ENCODE assay signal across 13 mouse cellular contexts in genomic region chr4:148121362-148121761, GRCm38 (mm10). TPM values are rescaled to one million over a fixed set of nuclear protein-coding genes. Genes with fewer than 3 reads are reported as not detected.
DNase-seq lines count a peak whose midpoint lies in the region; ATAC-seq and TF ChIP-seq lines count a peak whose summit lies in the region.
"Had no signal": no experiment of that assay in that cellular context is flagged by ENCODE, and none has a peak within 500 bp of the region (broad histone marks: within the 10 kb centered on the region; RNA-seq: fewer than 3 reads in every experiment).

No protein-coding gene starts in this region.

- peaks cover 61% of the 10 kb centered on the region for H3K4me1 ChIP-seq in forebrain, embryonic 13.5 days
- peaks cover 12% of the 10 kb centered on the region; the same call in 1 of the 2 replicates for H3K4me1 ChIP-seq in hindbrain, postnatal 0 days (ENCODE audit: insufficient read depth, low read length)
- no peaks in the 10 kb centered on the region for H3K4me1 ChIP-seq in midbrain, postnatal 0 days (ENCODE audit: insufficient read depth, low read length)

- no peak overlapping the region for H3K4me3 ChIP-seq in forebrain, embryonic 13.5 days
- no peak overlapping the region for H3K4me3 ChIP-seq in hindbrain, postnatal 0 days (ENCODE audit: low read length)
- H3K4me3 ChIP-seq in midbrain, postnatal 0 days (ENCODE audit: low read depth, low read length), result no peak overlapping the region
- H3K4me3 ChIP-seq: embryonic facial prominence, embryonic 15.5 days; neural tube, embryonic 12.5 days had no signal

- peak; percentile 73 to 78 for DNase-seq in left cerebral cortex, postnatal 10 days (ENCODE audit: extremely low spot score in 1 of 2, low spot score in 2 of 2)
- DNase-seq in left cerebral cortex, adult 11 months (ENCODE audit: low spot score), result no peak
- DNase-seq in hindbrain, postnatal 0 days (ENCODE audit: low spot score), result peak; percentile 93
- DNase-seq in midbrain, postnatal 0 days (ENCODE audit: low spot score), result peak; percentile 94
- DNase-seq in spleen, adult 12 weeks (ENCODE audit: low spot score), result no peak
- DNase-seq in adrenal gland, postnatal 14 days, result no peak
- no peak for DNase-seq in thymus, postnatal 14 days
- DNase-seq: lung, embryonic 14.5 days; spleen, adult 18-20 months had no signal

- intact Hi-C loops in left cerebral cortex, postnatal 10 days (cut with DNase I), result no loop called here

- ATAC-seq in forebrain, embryonic 13.5 days, result peak; percentile 64
- ATAC-seq in hindbrain, postnatal 0 days, result peak; percentile 81
- ATAC-seq in midbrain, postnatal 0 days (ENCODE audit: low FRiP score), result peak; percentile 35

- WGBS in forebrain, embryonic 13.5 days, result 56% methylated on average over 4 of the region's 4 CpGs
- WGBS in hindbrain, postnatal 0 days, result 33% methylated on average over 4 of the region's 4 CpGs
- 52% methylated on average over 4 of the region's 4 CpGs for WGBS in midbrain, postnatal 0 days

- no peak for TF ChIP-seq CTCF in hindbrain, postnatal 0 days (IDR thresholded peaks at IDR 0.05; ENCODE audit: low read depth)
- TF ChIP-seq CTCF in midbrain, postnatal 0 days (IDR thresholded peaks at IDR 0.05), result no peak

- no peaks in the 10 kb centered on the region for H3K27me3 ChIP-seq in forebrain, embryonic 13.5 days
- no peaks in the 10 kb centered on the region for H3K27me3 ChIP-seq in hindbrain, postnatal 0 days (ENCODE audit: insufficient read depth, low read length)
- H3K27me3 ChIP-seq in midbrain, postnatal 0 days (ENCODE audit: insufficient read depth, low read length), result no peaks in the 10 kb centered on the region
- H3K27me3 ChIP-seq: embryonic facial prominence, embryonic 15.5 days; neural tube, embryonic 12.5 days had no signal

- H3K27ac ChIP-seq in forebrain, embryonic 13.5 days, result peak overlapping the region; percentile 91
- peak overlapping the region; percentile 78 for H3K27ac ChIP-seq in hindbrain, postnatal 0 days
- peak overlapping the region; percentile 59; the same call in 1 of the 2 replicates for H3K27ac ChIP-seq in midbrain, postnatal 0 days (ENCODE audit: low read depth, low read length)
- H3K27ac ChIP-seq: embryonic facial prominence, embryonic 15.5 days; neural tube, embryonic 12.5 days had no signal

- H3K9me3 ChIP-seq in forebrain, embryonic 13.5 days (replicated peaks), result 0 out of 2 replicates have a peak, but pooled peaks cover 3% of the 10 kb centered on the region
- no peaks in the 10 kb centered on the region for H3K9me3 ChIP-seq in hindbrain, postnatal 0 days (ENCODE audit: low read length)
- no peaks in the 10 kb centered on the region for H3K9me3 ChIP-seq in midbrain, postnatal 0 days (ENCODE audit: low read length)
- H3K9me3 ChIP-seq: embryonic facial prominence, embryonic 15.5 days; neural tube, embryonic 12.5 days had no signal

- no peak overlapping the region; the same call in 1 of the 2 replicates for H3K9ac ChIP-seq in forebrain, embryonic 13.5 days
- peak overlapping the region; percentile 0; the same call in 1 of the 2 replicates for H3K9ac ChIP-seq in hindbrain, postnatal 0 days (replicated peaks; ENCODE audit: low read length)
- no peak overlapping the region for H3K9ac ChIP-seq in midbrain, postnatal 0 days (replicated peaks; ENCODE audit: low read length, poor library complexity, severe bottlenecking)
- H3K9ac ChIP-seq: embryonic facial prominence, embryonic 15.5 days; lung, embryonic 14.5 days; neural tube, embryonic 12.5 days had no signal

- peak overlapping the region; percentile 34 for H3K4me2 ChIP-seq in forebrain, embryonic 13.5 days
- no peak overlapping the region for H3K4me2 ChIP-seq in hindbrain, postnatal 0 days (ENCODE audit: low read depth, low read length)
- no peak overlapping the region for H3K4me2 ChIP-seq in midbrain, postnatal 0 days (ENCODE audit: low read depth, low read length, poor library complexity, severe bottlenecking)
- H3K4me2 ChIP-seq: embryonic facial prominence, embryonic 15.5 days; lung, embryonic 14.5 days had no signal

- H3K36me3 ChIP-seq in forebrain, embryonic 13.5 days (ENCODE audit: poor library complexity, severe bottlenecking), result peaks cover 7% of the 10 kb centered on the region; the same call in 1 of the 2 replicates
- H3K36me3 ChIP-seq in hindbrain, postnatal 0 days (ENCODE audit: insufficient read depth, low read length), result no peaks in the 10 kb centered on the region
- H3K36me3 ChIP-seq in midbrain, postnatal 0 days (ENCODE audit: insufficient read depth, low read length), result no peaks in the 10 kb centered on the region
- H3K36me3 ChIP-seq: embryonic facial prominence, embryonic 15.5 days; neural tube, embryonic 12.5 days had no signal

RNA-seq across cellular contexts. Expression of gene Mad2l2, which starts 8.8 kb away (rescaled TPM):
- total RNA-seq in left cerebral cortex, postnatal 10 days (2021), result 10 to 100 TPM; 14.6 to 15.7 TPM
- polyA plus RNA-seq in forebrain, embryonic 13.5 days (2015; fragmentation: Nextera tagmentation; extraction: Ambion mirVana), result 96.6 and 107 TPM in 2 replicates
- 39.9 and 56.5 TPM in 2 replicates for total RNA-seq in hindbrain, postnatal 0 days (2014; rRNA removed)
- 99.7 and 102 TPM in 2 replicates for polyA plus RNA-seq in hindbrain, postnatal 0 days (2015; fragmentation: Nextera tagmentation; extraction: Ambion mirVana)
- 42.0 and 51.7 TPM in 2 replicates for total RNA-seq in midbrain, postnatal 0 days (2014; rRNA removed)
- 84.0 and 89.1 TPM in 2 replicates for polyA plus RNA-seq in midbrain, postnatal 0 days (2015; fragmentation: Nextera tagmentation; extraction: Ambion mirVana)
- total RNA-seq in adrenal gland, postnatal 14 days (2021), result 20.0 and 21.2 TPM in 2 replicates

RNA-seq across cellular contexts. Expression of gene Draxin, which starts 9.1 kb away (rescaled TPM):
- 1 to 10 TPM; 2.7 to 3.1 TPM for total RNA-seq in left cerebral cortex, postnatal 10 days (2021)
- 11.7 and 12.5 TPM in 2 replicates for polyA plus RNA-seq in forebrain, embryonic 13.5 days (2015; fragmentation: Nextera tagmentation; extraction: Ambion mirVana)
- 42.3 and 44.9 TPM in 2 replicates for total RNA-seq in hindbrain, postnatal 0 days (2014; rRNA removed)
- 7.2 TPM in 2 replicates for polyA plus RNA-seq in hindbrain, postnatal 0 days (2015; fragmentation: Nextera tagmentation; extraction: Ambion mirVana)
- 23.9 and 29.5 TPM in 2 replicates for total RNA-seq in midbrain, postnatal 0 days (2014; rRNA removed)
- polyA plus RNA-seq in midbrain, postnatal 0 days (2015; fragmentation: Nextera tagmentation; extraction: Ambion mirVana), result 4.3 and 5.0 TPM in 2 replicates
- 0.11 and 0.38 TPM in 2 replicates for total RNA-seq in adrenal gland, postnatal 14 days (2021)
- polyA plus RNA-seq: lung, embryonic 14.5 days; thymus, postnatal 0 days had no signal

RNA-seq across cellular contexts. Expression of gene Fbxo6, which starts 30.6 kb away (rescaled TPM):
- total RNA-seq in left cerebral cortex, postnatal 10 days (2021), result 10 to 100 TPM; 23.5 to 28.1 TPM
- polyA plus RNA-seq in forebrain, embryonic 13.5 days (2015; fragmentation: Nextera tagmentation; extraction: Ambion mirVana), result 14.2 and 16.7 TPM in 2 replicates
- total RNA-seq in hindbrain, postnatal 0 days (2014; rRNA removed), result 23.7 and 36.3 TPM in 2 replicates
- 23.8 and 24.0 TPM in 2 replicates for polyA plus RNA-seq in hindbrain, postnatal 0 days (2015; fragmentation: Nextera tagmentation; extraction: Ambion mirVana)
- 23.4 and 27.7 TPM in 2 replicates for total RNA-seq in midbrain, postnatal 0 days (2014; rRNA removed)
- 23.6 and 25.8 TPM in 2 replicates for polyA plus RNA-seq in midbrain, postnatal 0 days (2015; fragmentation: Nextera tagmentation; extraction: Ambion mirVana)
- total RNA-seq in adrenal gland, postnatal 14 days (2021), result 30.7 and 31.0 TPM in 2 replicates

RNA-seq across cellular contexts. Expression of gene Agtrap, which starts 33.5 kb away (rescaled TPM):
- 1 to 10 TPM; 3.6 to 4.3 TPM for total RNA-seq in left cerebral cortex, postnatal 10 days (2021)
- polyA plus RNA-seq in forebrain, embryonic 13.5 days (2015; fragmentation: Nextera tagmentation; extraction: Ambion mirVana), result 6.9 and 8.3 TPM in 2 replicates
- 6.2 and 7.6 TPM in 2 replicates for total RNA-seq in hindbrain, postnatal 0 days (2014; rRNA removed)
- 9.9 and 10.4 TPM in 2 replicates for polyA plus RNA-seq in hindbrain, postnatal 0 days (2015; fragmentation: Nextera tagmentation; extraction: Ambion mirVana)
- 6.6 and 7.5 TPM in 2 replicates for total RNA-seq in midbrain, postnatal 0 days (2014; rRNA removed)
- 7.4 and 8.6 TPM in 2 replicates for polyA plus RNA-seq in midbrain, postnatal 0 days (2015; fragmentation: Nextera tagmentation; extraction: Ambion mirVana)
- 45.1 and 45.2 TPM in 2 replicates for total RNA-seq in adrenal gland, postnatal 14 days (2021)

RNA-seq across cellular contexts. Expression of gene Fbxo44, which starts 38.9 kb away (rescaled TPM):
- 10 to 100 TPM; 87.6 to 89.9 TPM for total RNA-seq in left cerebral cortex, postnatal 10 days (2021)
- polyA plus RNA-seq in forebrain, embryonic 13.5 days (2015; fragmentation: Nextera tagmentation; extraction: Ambion mirVana), result 62.4 and 71.9 TPM in 2 replicates
- 199 and 200 TPM in 2 replicates for total RNA-seq in hindbrain, postnatal 0 days (2014; rRNA removed)
- 118 and 122 TPM in 2 replicates for polyA plus RNA-seq in hindbrain, postnatal 0 days (2015; fragmentation: Nextera tagmentation; extraction: Ambion mirVana)
- total RNA-seq in midbrain, postnatal 0 days (2014; rRNA removed), result 169 and 189 TPM in 2 replicates
- polyA plus RNA-seq in midbrain, postnatal 0 days (2015; fragmentation: Nextera tagmentation; extraction: Ambion mirVana), result 107 and 116 TPM in 2 replicates
- total RNA-seq in adrenal gland, postnatal 14 days (2021), result 6.7 and 9.1 TPM in 2 replicates

Comparison
In these comparisons a context has a peak if more than half of its experiments do, and no peak if none do; other contexts are left out.
1. DNase-seq: peak in left cerebral cortex, postnatal 10 days (2 of 2), hindbrain, postnatal 0 days (single experiment) and midbrain, postnatal 0 days (single experiment); none in left cerebral cortex, adult 11 months (single experiment), spleen, adult 12 weeks (single experiment), adrenal gland, postnatal 14 days (single experiment) and thymus, postnatal 14 days (single experiment).
2. Peak in every context shown above with its lines, with median percentiles within 50 percentile points of each other: ATAC-seq and H3K27ac ChIP-seq.